Mouse (Mus musculus): ENCODE measurements around the gene Hagh.

Gene Hagh

GRCm38 (mm10) chr17:24850065-24850772 is 10.3 kb downstream of the Hagh start, which contains the start of gene Fahd1:
TSS of gene Fahd1 (minus strand) at chr17:24850364.
- DNase-seq (ENCODE audit: low read depth, low spot score), result peak; percentile 100

- no peak for DNase-seq (ENCODE audit: low read depth, low spot score)
Measured at GRCm38 (mm10) chr17:24850773-24851127, 10.8 kb downstream of the Hagh start.

- no peak for DNase-seq (ENCODE audit: low read depth, low spot score)
Measured at GRCm38 (mm10) chr17:24851381-24852125, 11.6 kb downstream of the Hagh start.

GRCm38 (mm10) chr17:24855838-24856464 is 16.0 kb downstream of the Hagh start:
- DNase-seq (ENCODE audit: low read depth, low spot score), result no peak

- DNase-seq (ENCODE audit: low read depth, low spot score), result no peak
Measured at GRCm38 (mm10) chr17:24856589-24856988, 16.6 kb downstream of the Hagh start.

- no peak for DNase-seq (ENCODE audit: low read depth, low spot score)
Measured at GRCm38 (mm10) chr17:24857831-24858470, 18.0 kb downstream of the Hagh start.

GRCm38 (mm10) chr17:24858967-24859366 is 19.0 kb downstream of the Hagh start:
- DNase-seq (ENCODE audit: low read depth, low spot score), result no peak

GRCm38 (mm10) chr17:24860076-24860475 is 20.1 kb downstream of the Hagh start:
- no peak for DNase-seq (ENCODE audit: low read depth, low spot score)

GRCm38 (mm10) chr17:24861785-24862184 is 21.8 kb downstream of the Hagh start:
- DNase-seq (ENCODE audit: low read depth, low spot score), result no peak

- DNase-seq (ENCODE audit: low read depth, low spot score), result no peak
Measured at GRCm38 (mm10) chr17:24865776-24866175, 25.8 kb downstream of the Hagh start, which contains the start of gene Igfals. TSS of gene Igfals (plus strand) at chr17:24865997.

GRCm38 (mm10) chr17:24867914-24868313 is 28.0 kb downstream of the Hagh start:
- DNase-seq (ENCODE audit: low read depth, low spot score), result no peak

- DNase-seq (ENCODE audit: low read depth, low spot score), result peak; percentile 93
Measured at GRCm38 (mm10) chr17:24873695-24874404, 33.9 kb downstream of the Hagh start.

- DNase-seq (ENCODE audit: low read depth, low spot score), result peak; percentile 96
Measured at GRCm38 (mm10) chr17:24874405-24874745, 34.4 kb downstream of the Hagh start.

GRCm38 (mm10) chr17:24874989-24875388 is 35.0 kb downstream of the Hagh start:
- no peak for DNase-seq (ENCODE audit: low read depth, low spot score)

- DNase-seq (ENCODE audit: low read depth, low spot score), result no peak
Measured at GRCm38 (mm10) chr17:24877336-24878116, 37.6 kb downstream of the Hagh start.

GRCm38 (mm10) chr17:24878117-24878397 is 38.1 kb downstream of the Hagh start:
- peak; percentile 45 for DNase-seq (ENCODE audit: low read depth, low spot score)

GRCm38 (mm10) chr17:24878531-24878930 is 38.6 kb downstream of the Hagh start:
- DNase-seq (ENCODE audit: low read depth, low spot score), result no peak

- peak; percentile 73 for DNase-seq (ENCODE audit: low read depth, low spot score)
Measured at GRCm38 (mm10) chr17:24881738-24882440, 41.9 kb downstream of the Hagh start.

GRCm38 (mm10) chr17:24884391-24884790 is 44.4 kb downstream of the Hagh start:
- no peak for DNase-seq (ENCODE audit: low read depth, low spot score)

Measured in R1 (cell line).